Mouse (Mus musculus): Measurements from ENCODE around the gene Fkbp11.

GRCm38 (mm10) chr15:98774096-98774495 lies 46.1 kb upstream of the Fkbp11 start:
- TF ChIP-seq GATA1 (IDR thresholded peaks at IDR 0.05; ENCODE audit: borderline replicate concordance, low read length): no peak
- no peak for TF ChIP-seq FLI1 (IDR thresholded peaks at IDR 0.05; ENCODE audit: low read length)
